Mouse (Mus musculus) MEL (cell line): ENCODE results near the gene Tubb5. TPM values are rescaled to one million over a fixed set of nuclear protein-coding genes. Genes with fewer than 3 reads are reported as not detected.

Experiments
- DNase-seq: peaks from one replicate; pipeline ENCODE4 v3.0.0; 2011; ENCODE audit warnings: low read depth, low spot score
- H3K27ac ChIP-seq: 2 replicates; pipeline ENCODE4 v1.5.1; 2012; ENCODE audit warnings: low read depth, mild to moderate bottlenecking, control low read depth, low read length, moderate library complexity; ENCODE audit not compliant: control insufficient read depth
- H3K27me3 ChIP-seq, 2 experiments: fragments of 150-350 bp in 1 of 2; sonication (generic) in 1 of 2; 2 replicates each; pipeline ENCODE4 v1.6.1; 2012; ENCODE audit warnings: low read length in 2 of 2, mild to moderate bottlenecking in 2 of 2, improper control_type of control experiment in 1 of 2, moderate library complexity in 1 of 2; ENCODE audit not compliant: insufficient read depth in 2 of 2, control insufficient read depth in 1 of 2
- H3K36me3 ChIP-seq, 2 experiments: 2 replicates each; pipeline ENCODE4 v1.6.1; 2012 to 2014; ENCODE audit warnings: low read length in 2 of 2, improper control_type of control experiment in 1 of 2, inconsistent platforms in 1 of 2, mild to moderate bottlenecking in 1 of 2; ENCODE audit not compliant: insufficient read depth in 2 of 2, control insufficient read depth in 1 of 2
- H3K4me1 ChIP-seq, 2 experiments: fragments of 150-350 bp in 1 of 2; sonication (generic) in 1 of 2; 2 replicates each; pipeline ENCODE4 v1.6.1; 2012; ENCODE audit warnings: low read length in 2 of 2, improper control_type of control experiment in 1 of 2, mild to moderate bottlenecking in 1 of 2; ENCODE audit not compliant: insufficient read depth in 2 of 2, control insufficient read depth in 1 of 2
- H3K4me3 ChIP-seq, 2 experiments: fragments of 150-350 bp in 1 of 2; sonication (generic) in 1 of 2; 2 replicates each; pipeline ENCODE4 v1.5.1; 2012; ENCODE audit warnings: low read depth in 2 of 2, low read length in 2 of 2, mild to moderate bottlenecking in 2 of 2, moderate library complexity in 2 of 2, control low read depth in 1 of 2, improper control_type of control experiment in 1 of 2; ENCODE audit not compliant: control insufficient read depth in 1 of 2, insufficient read depth in 1 of 2
- H3K79me2 ChIP-seq: 2 replicates; pipeline ENCODE4 v1.6.1; 2012; ENCODE audit warnings: mild to moderate bottlenecking, low read length, moderate library complexity; ENCODE audit not compliant: control insufficient read depth, poor library complexity, insufficient read depth
- H3K9ac ChIP-seq: 2 replicates; pipeline ENCODE4 v1.6.1; 2012; ENCODE audit warnings: low read depth, mild to moderate bottlenecking, control low read depth, low read length, moderate library complexity; ENCODE audit not compliant: control insufficient read depth, poor library complexity, severe bottlenecking
- H3K9me3 ChIP-seq: fragments of 150-350 bp; sonication (generic); replicated peaks from 2 replicates; pipeline ENCODE4 v1.6.1; 2012; ENCODE audit warnings: mild to moderate bottlenecking, low read length, improper control_type of control experiment, moderate library complexity; ENCODE audit not compliant: insufficient read depth
- BHLHE40 ChIP-seq: IDR thresholded peaks from 2 replicates; pipeline ENCODE4 v1.6.1; 2012; ENCODE audit warnings: low read depth, mild to moderate bottlenecking, inconsistent platforms, low read length, improper control_type of control experiment, borderline replicate concordance
- CHD1 ChIP-seq: IDR thresholded peaks from 2 replicates; pipeline ENCODE4 v1.6.1; 2012; ENCODE audit warnings: low read depth, mild to moderate bottlenecking, inconsistent platforms, low read length, improper control_type of control experiment
- CTCF ChIP-seq, 3 experiments: IDR thresholded peaks in 2 of 3; conservative IDR thresholded peaks in 1 of 3; 2 replicates each; pipeline ENCODE4 v1.5.1; 2011 to 2012; ENCODE audit warnings: low read length in 3 of 3, low read depth in 2 of 3, mild to moderate bottlenecking in 2 of 3, improper control_type of control experiment in 1 of 3, inconsistent platforms in 1 of 3, mixed read lengths in 1 of 3, moderate library complexity in 1 of 3; ENCODE audit not compliant: control insufficient read depth in 1 of 3, insufficient read depth in 1 of 3, poor library complexity in 1 of 3, severe bottlenecking in 1 of 3
- ELF1 ChIP-seq: IDR thresholded peaks from 2 replicates; pipeline ENCODE4 v1.6.1; 2014; ENCODE audit warnings: low read depth, mild to moderate bottlenecking, inconsistent platforms, low read length, improper control_type of control experiment, moderate library complexity
- EP300 ChIP-seq, 2 experiments: IDR thresholded peaks; 2 replicates each; pipeline ENCODE4 v1.6.1; 2011; ENCODE audit warnings: improper control_type of control experiment in 2 of 2, low read length in 2 of 2, low read depth in 1 of 2, mild to moderate bottlenecking in 1 of 2
- GABPA ChIP-seq: IDR thresholded peaks from 2 replicates; pipeline ENCODE4 v1.6.1; 2012; ENCODE audit warnings: low read depth, mild to moderate bottlenecking, inconsistent platforms, low read length, improper control_type of control experiment, moderate library complexity
- GATA1 ChIP-seq: IDR thresholded peaks from 2 replicates; pipeline ENCODE4 v1.6.1; 2011; ENCODE audit warnings: low read depth, low read length, improper control_type of control experiment
- HCFC1 ChIP-seq: IDR thresholded peaks from 2 replicates; pipeline ENCODE4 v1.6.1; 2012; ENCODE audit warnings: low read depth, mild to moderate bottlenecking, inconsistent platforms, low read length, improper control_type of control experiment, moderate library complexity
- KAT2A ChIP-seq: conservative IDR thresholded peaks from 2 replicates; pipeline ENCODE4 v1.6.1; 2012; ENCODE audit warnings: low read depth, low read length, improper control_type of control experiment, inconsistent platforms
- MAFK ChIP-seq: IDR thresholded peaks from 2 replicates; pipeline ENCODE4 v1.6.1; 2011; ENCODE audit warnings: low read depth, mild to moderate bottlenecking, low read length, improper control_type of control experiment, borderline replicate concordance
- MAX ChIP-seq: IDR thresholded peaks from 2 replicates; pipeline ENCODE4 v1.6.1; 2011; ENCODE audit warnings: low read length, improper control_type of control experiment
- MEF2A ChIP-seq: IDR thresholded peaks from 2 replicates; pipeline ENCODE4 v1.6.1; 2014; ENCODE audit warnings: low read depth, mild to moderate bottlenecking, inconsistent platforms, low read length, improper control_type of control experiment; ENCODE audit not compliant: poor library complexity, insufficient replicate concordance, severe bottlenecking; ENCODE audit errors: extremely low read depth
- MXI1 ChIP-seq: IDR thresholded peaks from 2 replicates; pipeline ENCODE4 v1.6.1; 2011; ENCODE audit warnings: mild to moderate bottlenecking, low read depth, low read length, improper control_type of control experiment
- MYB ChIP-seq: IDR thresholded peaks from 2 replicates; pipeline ENCODE4 v1.6.1; 2011; ENCODE audit warnings: mild to moderate bottlenecking, low read depth, low read length, improper control_type of control experiment
- MYC ChIP-seq: IDR thresholded peaks from 2 replicates; pipeline ENCODE4 v1.6.1; 2011; ENCODE audit warnings: low read depth, mild to moderate bottlenecking, low read length, improper control_type of control experiment, moderate library complexity
- NELFE ChIP-seq: IDR thresholded peaks from 2 replicates; pipeline ENCODE4 v1.6.1; 2011; ENCODE audit warnings: low read depth, low read length, improper control_type of control experiment
- POLR2AphosphoS2 ChIP-seq: IDR thresholded peaks from 2 replicates; pipeline ENCODE4 v1.6.1; 2011; ENCODE audit warnings: low read length, improper control_type of control experiment
- POLR2AphosphoS5 ChIP-seq: IDR thresholded peaks from 2 replicates; pipeline ENCODE4 v1.6.1; 2012; ENCODE audit warnings: low read depth, borderline replicate concordance, mild to moderate bottlenecking, inconsistent platforms, low read length, moderate library complexity, mixed read lengths
- RAD21 ChIP-seq: IDR thresholded peaks from 2 replicates; pipeline ENCODE4 v1.6.1; 2011; ENCODE audit warnings: mild to moderate bottlenecking, low read depth, low read length, improper control_type of control experiment
- RCOR1 ChIP-seq: IDR thresholded peaks from 2 replicates; pipeline ENCODE4 v1.6.1; 2012; ENCODE audit warnings: low read depth, mild to moderate bottlenecking, inconsistent platforms, low read length, improper control_type of control experiment
- SIN3A ChIP-seq: IDR thresholded peaks from 2 replicates; pipeline ENCODE4 v1.6.1; 2012; ENCODE audit warnings: low read length, improper control_type of control experiment, inconsistent platforms
- SMC3 ChIP-seq: IDR thresholded peaks from 2 replicates; pipeline ENCODE4 v1.6.1; 2011; ENCODE audit warnings: low read depth, low read length, improper control_type of control experiment
- TAL1 ChIP-seq: IDR thresholded peaks from 2 replicates; pipeline ENCODE4 v1.6.1; 2012; ENCODE audit warnings: mild to moderate bottlenecking, inconsistent platforms, low read length, moderate library complexity, mixed read lengths
- TCF12 ChIP-seq: IDR thresholded peaks from 2 replicates; pipeline ENCODE4 v1.6.1; 2014; ENCODE audit warnings: low read depth, mild to moderate bottlenecking, inconsistent platforms, low read length, improper control_type of control experiment, moderate library complexity
- USF1 ChIP-seq: IDR thresholded peaks from 2 replicates; pipeline ENCODE4 v1.6.1; 2014; ENCODE audit warnings: low read depth, mild to moderate bottlenecking, inconsistent platforms, low read length, improper control_type of control experiment, moderate library complexity
- USF2 ChIP-seq, 2 experiments: IDR thresholded peaks; 2 replicates each; pipeline ENCODE4 v1.6.1; 2011 to 2012; ENCODE audit warnings: improper control_type of control experiment in 2 of 2, low read length in 2 of 2, borderline replicate concordance in 1 of 2, inconsistent platforms in 1 of 2, low read depth in 1 of 2, mild to moderate bottlenecking in 1 of 2; ENCODE audit not compliant: insufficient read depth in 1 of 2
- ZC3H11A ChIP-seq: IDR thresholded peaks from 2 replicates; pipeline ENCODE4 v1.6.1; 2012; ENCODE audit warnings: low read depth, mild to moderate bottlenecking, inconsistent platforms, low read length, improper control_type of control experiment
- ZMIZ1 ChIP-seq: IDR thresholded peaks from 2 replicates; pipeline ENCODE4 v1.6.1; 2012; ENCODE audit warnings: low read depth, mild to moderate bottlenecking, inconsistent platforms, low read length, improper control_type of control experiment, moderate library complexity
- ZNF384 ChIP-seq: IDR thresholded peaks from 2 replicates; pipeline ENCODE4 v1.6.1; 2012; ENCODE audit warnings: low read depth, mild to moderate bottlenecking, inconsistent platforms, low read length, improper control_type of control experiment
- polyA plus RNA-seq, 2 experiments: library from polyadenylated mRNA; stranded (reverse) in 1 of 2; unstranded in 1 of 2; fragments of >175 nt in 1 of 2; fragments of >200 nt in 1 of 2; gene quantifications; 2 replicates each; pipeline versions ENCODE4 v1.2.1 to v1.2.4; 2012; ENCODE audit warnings: low replicate concordance in 2 of 2, low read depth in 1 of 2; ENCODE audit not compliant: insufficient read length in 2 of 2, insufficient read depth in 1 of 2, missing spikeins in 1 of 2
- total RNA-seq: library from RNA; depleted of rRNA; stranded (reverse); fragments of 300-350 nt; gene quantifications from 2 replicates; pipeline ENCODE4 v1.2.3, GENCODE M21; 2012

Gene Tubb5
- total and polyA plus RNA-seq, 3 experiments = 1,040 to 1,575 (median 1,137) TPM

DNA sequence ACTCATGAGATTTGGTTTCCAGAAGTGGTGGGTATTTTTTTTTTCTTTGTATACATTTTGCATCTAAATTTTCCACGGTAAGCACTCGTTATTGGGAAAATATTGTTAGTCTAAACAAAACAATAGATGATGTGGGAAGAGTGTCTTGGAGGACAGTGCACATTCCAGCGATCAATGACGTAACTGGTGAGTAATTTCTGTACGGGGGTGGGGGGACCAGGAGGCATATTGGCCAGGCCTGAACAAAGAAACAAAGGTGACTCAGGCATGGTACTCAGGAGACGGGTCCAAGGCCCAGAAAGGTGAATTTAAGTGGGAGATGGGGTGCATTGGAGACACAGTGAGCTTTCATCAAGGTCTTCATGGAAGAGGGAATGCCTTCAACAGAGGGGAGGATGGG lies 42.5 kb downstream of the Tubb5 start:
- Histone ChIP-seq H3K4me1 (peaks cover 20 to 37% of the 10 kb centered on the region in 2 experiments), H3K79me2 (no peaks in the 10 kb centered on the region), H3K27me3 (no peaks in the 10 kb centered on the region), H3K36me3 (peaks cover 0 to 41% of the 10 kb centered on the region in 2 experiments; a peak in 2 of 4 replicates), H3K4me3 (peak overlapping the region in 1 of 2 experiments; percentile 17; a peak in 1 of 4 replicates), H3K9me3 (no peaks in the 10 kb centered on the region), H3K27ac (peak overlapping the region; percentile 82), H3K9ac (peak overlapping the region; percentile 23; the same call in 1 of the 2 replicates)
- TF ChIP-seq MYB = no peak
- no peak for TF ChIP-seq KAT2A
- no peak for TF ChIP-seq USF1
- no peak for TF ChIP-seq MEF2A
- TF ChIP-seq EP300 (IDR thresholded peaks at IDR 0.05; ENCODE audit: low read depth in 1 of 2, low read length in 2 of 2) = no peak
- TF ChIP-seq ELF1 = no peak
- no peak for TF ChIP-seq MXI1
- TF ChIP-seq BHLHE40 = no peak
- no peak for TF ChIP-seq ZC3H11A
- TF ChIP-seq GATA1 = no peak
- no peak for TF ChIP-seq POLR2AphosphoS2
- no peak for TF ChIP-seq RAD21
- TF ChIP-seq TAL1 = no peak
- TF ChIP-seq MAFK = no peak
- DNase-seq = no peak

DNA sequence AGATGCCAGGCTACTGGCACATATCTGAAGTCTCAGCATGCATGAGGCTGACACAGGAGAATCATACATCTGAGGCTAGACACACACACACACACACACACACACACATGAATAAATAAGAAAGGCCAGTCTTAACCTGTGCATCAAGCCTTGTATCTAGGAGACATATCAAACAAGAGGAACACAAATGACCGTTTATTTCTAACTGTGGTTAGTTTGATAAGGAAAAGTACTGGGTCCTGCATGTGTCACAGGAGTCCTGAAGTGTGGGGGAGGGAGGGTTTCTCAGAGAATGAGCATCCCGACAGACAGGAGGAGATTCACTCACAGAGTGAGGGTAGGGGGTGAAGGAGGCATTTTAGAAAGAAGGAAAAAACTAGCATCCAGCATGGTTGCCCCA lies 43.0 kb downstream of the Tubb5 start:
- no peak overlapping the region for H3K4me3 ChIP-seq
- H3K4me1 ChIP-seq = peaks cover 20 to 37% of the 10 kb centered on the region in 2 experiments
- peak overlapping the region; percentile 82 for H3K27ac ChIP-seq
- no peaks in the 10 kb centered on the region for H3K9me3 ChIP-seq
- peak; percentile 77 for DNase-seq
- no peak overlapping the region for H3K9ac ChIP-seq
- no peaks in the 10 kb centered on the region for H3K79me2 ChIP-seq
- H3K36me3 ChIP-seq = peaks cover 0 to 41% of the 10 kb centered on the region in 2 experiments; a peak in 2 of 4 replicates
- no peaks in the 10 kb centered on the region for H3K27me3 ChIP-seq
- TF ChIP-seq MYB = peak; percentile 95
- TF ChIP-seq GABPA = no peak
- TF ChIP-seq BHLHE40 = peak; percentile 55; the same call in 1 of the 2 replicates
- no peak for TF ChIP-seq POLR2AphosphoS5
- TF ChIP-seq TCF12 = peak; percentile 51; the same call in 1 of the 2 replicates
- TF ChIP-seq HCFC1 = no peak
- TF ChIP-seq ELF1 = 0 out of 2 replicates have a peak, but pooled peaks have one; percentile 27
- no peak for TF ChIP-seq USF2 (IDR thresholded peaks at IDR 0.05; ENCODE audit: borderline replicate concordance in 1 of 2, insufficient read depth in 1 of 2, low read depth in 1 of 2, low read length in 2 of 2)
- no peak for TF ChIP-seq CHD1
- TF ChIP-seq ZMIZ1 = 0 out of 2 replicates have a peak, but pooled peaks have one; percentile 31
- TF ChIP-seq SIN3A = peak; percentile 84
- TF ChIP-seq SMC3 = no peak
- TF ChIP-seq GATA1 = peak; percentile 80
- no peak for TF ChIP-seq POLR2AphosphoS2
- peak; percentile 76 for TF ChIP-seq MAX
- peak; percentile 21; the same call in 1 of the 2 replicates for TF ChIP-seq KAT2A
- peak; percentile 19; the same call in 1 of the 2 replicates for TF ChIP-seq ZNF384
- peak; percentile 9; the same call in 1 of the 2 replicates for TF ChIP-seq TAL1
- TF ChIP-seq MEF2A = no peak
- TF ChIP-seq MYC = peak; percentile 69
- no peak for TF ChIP-seq ZC3H11A
- TF ChIP-seq NELFE = no peak; the same call in 1 of the 2 replicates
- peak; percentile 21; the same call in 1 of the 2 replicates for TF ChIP-seq RCOR1
- no peak for TF ChIP-seq CTCF (IDR thresholded peaks at IDR 0.05 in 2 of 3, conservative IDR thresholded peaks at IDR 0.05 in 1 of 3; ENCODE audit: control insufficient read depth in 1 of 3, insufficient read depth in 1 of 3, low read depth in 2 of 3, low read length in 3 of 3, poor library complexity in 1 of 3, severe bottlenecking in 1 of 3)
